Mouse (Mus musculus) small intestine, adult 2 months (tissue): ENCODE measurements around the gene Gm10717.
"Not testable (repeated sequence)": the region's sequence is repeated elsewhere in the genome, so short reads cannot be mapped to it uniquely, and the experiment has no call there.

Experiments
- CTCF ChIP-seq: fragments of 200-500 bp; IDR thresholded peaks from 2 replicates; pipeline ENCODE4 v1.5.1; 2012; ENCODE audit warnings: low read depth, mild to moderate bottlenecking, control low read depth, inconsistent platforms, low read length, moderate library complexity, mixed read lengths; ENCODE audit not compliant: insufficient replicate concordance, insufficient read length; ENCODE audit errors: extremely low read depth
- POLR2A ChIP-seq: fragments of 200-500 bp; IDR thresholded peaks from 2 replicates; pipeline ENCODE4 v1.6.1; 2012; ENCODE audit warnings: low read depth, mild to moderate bottlenecking, control low read depth, inconsistent platforms, low read length, moderate library complexity

DNA sequence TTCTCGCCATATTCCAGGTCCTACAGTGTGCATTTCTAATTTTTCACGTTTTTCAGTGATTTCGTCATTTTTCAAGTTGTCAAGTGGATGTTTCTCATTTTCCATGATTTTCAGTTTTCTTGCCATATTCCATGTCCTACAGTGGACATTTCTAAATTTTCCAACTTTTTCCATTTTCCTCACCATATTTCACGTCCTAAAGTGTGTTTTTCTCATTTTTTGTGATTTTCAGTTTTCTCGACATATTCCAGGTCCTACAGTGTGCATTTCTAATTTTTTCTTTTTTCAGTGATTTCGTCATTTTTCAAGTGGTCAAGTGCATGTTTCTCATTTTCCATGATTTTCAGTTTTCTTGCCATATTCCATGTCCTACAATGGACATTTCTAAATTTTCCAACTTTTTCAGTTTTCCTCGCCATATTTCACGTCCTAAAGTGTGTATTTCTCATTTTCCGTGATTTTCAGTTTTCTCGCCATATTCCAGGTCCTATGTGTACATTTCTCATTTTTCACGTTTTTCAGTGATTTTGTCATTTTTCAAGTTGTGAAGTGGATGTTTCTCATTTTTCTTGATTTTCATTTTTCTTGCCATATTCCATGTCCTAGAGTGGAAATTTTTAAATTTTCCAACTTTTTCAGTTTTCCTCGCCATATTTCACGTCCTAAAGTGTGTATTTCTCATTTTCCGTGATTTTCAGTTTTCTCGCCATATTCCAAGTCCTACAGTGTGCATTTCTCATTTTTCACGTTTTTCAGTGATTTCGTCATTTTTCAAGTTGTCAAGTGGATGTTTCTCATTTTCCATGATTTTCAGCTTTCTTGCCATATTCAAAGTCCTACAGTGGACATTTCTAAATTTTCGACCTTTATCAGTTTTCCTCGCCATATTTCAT, 5.1 kb upstream of the Gm10717 start:
- TF ChIP-seq CTCF, POLR2A: not testable (repeated sequence)
